Mouse (Mus musculus) liver, embryonic 14.5 days (tissue): ENCODE data around the gene Ctf2.

ENCODE experiments used
- CTCF ChIP-seq: IDR thresholded peaks from 2 replicates; pipeline ENCODE4 v1.5.1; 2016; ENCODE audit warnings: antibody characterized with exemption, low read depth, control low read depth
- EP300 ChIP-seq: IDR thresholded peaks from 2 replicates; pipeline ENCODE4 v1.6.1; 2016; ENCODE audit warnings: antibody characterized with exemption, low read depth

- TF ChIP-seq CTCF = no peak
- no peak for TF ChIP-seq EP300
Measured at GRCm38 (mm10) chr7:127685304-127686018, 46.5 kb downstream of the Ctf2 start.
